Mouse (Mus musculus) T-cell, adult 2 months (primary cell): ENCODE measurements around the gene Anxa5.

Experiments used
- DNase-seq: peaks from one replicate; pipeline ENCODE4 v3.0.0; 2022; ENCODE audit warnings: low spot score

Anxa5 gene

DNA sequence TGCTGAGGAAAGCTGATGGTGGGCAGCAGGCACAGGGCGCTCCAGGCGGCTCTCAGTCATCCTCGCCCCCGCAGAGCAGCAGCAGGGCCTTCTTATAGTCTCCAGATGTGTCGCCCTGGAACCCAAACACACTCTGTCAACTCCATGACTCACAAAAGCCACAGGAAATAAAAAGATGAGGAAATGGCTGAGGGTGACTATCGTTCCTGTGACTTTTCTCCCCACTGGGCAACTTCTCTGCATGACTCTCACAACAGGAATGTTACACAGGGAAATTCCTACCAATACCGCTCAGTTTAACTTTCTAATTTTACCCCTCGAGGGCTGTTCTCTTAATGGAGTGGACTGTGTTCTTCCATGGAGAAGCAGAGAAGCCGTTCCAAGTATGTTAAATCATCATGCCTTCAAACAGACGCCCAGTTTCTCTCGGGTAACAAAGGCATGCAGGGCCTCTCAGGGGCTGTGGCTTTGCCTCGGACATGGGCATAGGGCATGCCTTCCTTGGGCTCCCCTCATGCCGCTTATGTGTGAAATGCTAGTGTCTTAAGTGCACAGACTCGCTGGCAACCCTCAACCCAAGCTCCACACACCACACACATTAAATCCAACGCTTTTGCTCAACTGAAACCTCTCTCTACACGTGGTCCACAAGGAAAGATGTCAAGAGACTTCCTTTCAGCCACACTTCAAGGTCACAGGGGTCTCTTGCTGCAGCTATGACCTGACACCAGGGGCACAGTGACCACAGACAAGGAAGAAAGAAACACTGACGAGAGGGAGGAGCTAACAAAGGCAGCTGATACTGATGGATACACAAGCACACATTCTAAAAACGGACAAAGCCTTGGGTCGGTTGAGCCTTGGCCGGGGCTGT, 26.2 kb downstream of the Anxa5 start:
- no peak for DNase-seq

DNA sequence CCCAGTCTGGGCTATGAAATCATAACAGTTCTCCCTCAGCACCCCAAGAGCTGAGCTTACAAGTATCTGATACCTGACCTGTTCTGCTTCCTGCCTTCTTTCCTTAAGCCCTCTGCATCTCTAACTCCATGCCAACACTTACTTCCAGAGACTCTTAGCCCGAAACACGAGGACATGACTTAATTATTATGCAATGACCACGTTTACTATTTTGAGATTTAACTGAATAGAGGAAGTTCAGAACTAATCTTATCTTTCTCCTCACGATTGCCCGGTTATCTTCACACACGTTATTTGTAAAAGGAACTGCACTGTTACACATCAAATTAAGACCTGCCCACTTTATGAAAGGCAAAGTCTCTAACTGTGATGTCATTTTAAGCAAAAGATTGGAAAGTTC, 28.8 kb downstream of the Anxa5 start:
- no peak for DNase-seq

DNA sequence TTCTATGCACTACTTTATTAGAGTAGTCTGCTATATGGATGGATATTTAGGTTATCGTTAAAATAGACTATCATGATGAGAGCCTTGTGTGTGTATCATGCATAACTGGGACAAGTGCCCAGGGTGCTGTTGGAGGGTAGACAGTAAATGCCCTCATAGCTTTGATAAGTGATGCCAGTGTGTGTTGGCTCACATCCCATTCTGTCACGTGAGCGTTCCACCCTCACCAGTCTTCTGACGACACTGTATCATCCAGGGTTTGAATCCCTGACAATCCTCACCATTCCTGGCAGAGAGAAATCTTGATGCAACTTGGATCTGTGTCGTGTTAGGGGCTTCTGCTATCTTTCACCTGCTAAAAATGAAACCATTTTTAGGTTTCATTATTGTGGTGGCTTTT, 29.2 kb downstream of the Anxa5 start:
- DNase-seq = no peak

DNA sequence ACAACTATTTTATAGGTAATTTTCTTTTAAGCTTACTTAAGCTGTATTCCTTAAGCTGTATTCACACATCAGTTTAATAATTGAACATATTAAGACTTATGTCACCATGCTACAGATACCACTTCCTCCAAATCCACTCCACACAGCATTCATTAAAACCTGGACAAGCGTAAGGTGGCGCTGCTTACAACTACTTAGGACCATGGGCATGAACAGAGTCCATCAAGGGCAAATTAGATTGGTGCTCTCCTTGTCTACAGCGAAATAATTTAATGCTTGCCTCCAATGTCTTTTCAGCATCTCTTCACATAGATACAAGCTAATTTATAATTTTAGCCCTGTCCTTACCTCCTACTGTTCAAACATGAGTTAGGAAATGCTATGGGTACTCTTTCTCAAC, 29.7 kb downstream of the Anxa5 start:
- DNase-seq = no peak

DNA sequence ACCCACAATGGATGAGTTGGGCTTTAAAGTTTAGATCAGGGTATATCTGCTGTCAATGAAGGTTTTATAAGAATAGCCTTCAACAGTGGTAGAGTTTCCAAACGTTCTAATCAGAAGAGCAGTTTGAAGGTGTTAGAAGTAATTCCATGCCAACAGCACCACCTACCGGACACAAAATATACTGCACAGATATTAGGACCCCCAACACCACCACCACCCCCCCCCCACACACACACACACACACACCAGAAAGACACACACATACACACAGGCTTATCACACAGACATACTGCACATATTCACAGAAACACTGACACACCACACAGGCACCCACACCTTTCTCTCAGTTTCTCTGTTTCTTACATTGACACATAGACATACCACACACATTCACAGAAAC, 33.3 kb downstream of the Anxa5 start:
- peak; percentile 4 for DNase-seq

DNA sequence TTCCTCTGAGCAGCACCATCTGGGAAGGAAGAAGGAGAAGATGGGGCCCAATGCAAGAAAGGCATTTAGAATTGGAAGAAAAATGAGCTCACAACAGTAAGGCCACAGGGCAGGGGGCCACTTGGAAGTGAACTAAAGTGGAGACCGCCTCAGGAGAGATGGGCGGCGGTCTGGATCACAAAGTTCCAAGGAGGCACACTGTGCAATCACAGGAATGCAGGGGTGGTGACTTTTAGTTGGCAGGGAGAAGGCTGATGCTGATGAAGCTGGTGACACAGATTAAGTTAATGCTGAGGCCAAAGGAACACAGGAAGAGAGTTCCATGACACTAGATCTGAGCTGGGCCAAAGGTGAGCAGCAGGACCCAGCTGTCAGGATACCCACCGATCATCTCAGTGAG, 35.4 kb downstream of the Anxa5 start:
- no peak for DNase-seq

DNA sequence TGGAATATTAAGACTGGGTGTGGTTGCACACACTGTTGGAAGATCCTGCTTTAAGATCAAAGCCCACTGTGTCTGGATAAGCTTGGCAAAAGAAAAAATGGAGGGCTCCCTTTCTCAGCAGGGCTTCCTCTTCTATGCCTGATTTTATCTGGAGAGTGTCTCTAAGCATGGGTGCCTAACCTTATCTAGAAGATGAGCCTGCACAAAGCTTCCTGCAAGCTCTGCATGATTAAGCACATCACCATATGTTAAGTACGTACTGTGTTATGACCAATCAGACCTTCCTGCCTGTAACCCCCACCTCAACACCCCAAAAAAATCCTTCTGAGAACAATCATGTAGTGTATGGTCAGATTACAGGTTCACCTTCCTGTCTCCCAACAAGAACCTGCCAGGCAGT, 45.3 kb downstream of the Anxa5 start:
- no peak for DNase-seq

DNA sequence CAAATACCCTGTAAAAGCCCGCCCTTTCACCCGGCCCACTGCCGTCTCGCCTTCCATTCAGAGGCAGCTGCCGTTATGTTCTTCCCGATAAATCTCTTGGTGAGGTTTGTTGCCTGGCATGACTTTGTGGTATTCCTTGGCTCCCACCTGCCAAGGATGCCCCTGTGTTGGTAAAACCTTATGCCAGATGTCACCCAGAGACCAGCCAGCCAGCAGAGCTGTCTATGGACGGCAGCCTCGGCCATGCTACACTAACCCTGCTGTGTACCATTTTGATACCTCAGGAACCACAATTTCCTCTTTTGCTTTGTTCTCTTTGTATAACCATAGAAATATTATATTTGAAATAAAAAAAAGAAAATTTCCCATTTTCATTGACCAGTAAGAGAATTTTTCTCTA, 48.3 kb downstream of the Anxa5 start:
- no peak for DNase-seq

DNA sequence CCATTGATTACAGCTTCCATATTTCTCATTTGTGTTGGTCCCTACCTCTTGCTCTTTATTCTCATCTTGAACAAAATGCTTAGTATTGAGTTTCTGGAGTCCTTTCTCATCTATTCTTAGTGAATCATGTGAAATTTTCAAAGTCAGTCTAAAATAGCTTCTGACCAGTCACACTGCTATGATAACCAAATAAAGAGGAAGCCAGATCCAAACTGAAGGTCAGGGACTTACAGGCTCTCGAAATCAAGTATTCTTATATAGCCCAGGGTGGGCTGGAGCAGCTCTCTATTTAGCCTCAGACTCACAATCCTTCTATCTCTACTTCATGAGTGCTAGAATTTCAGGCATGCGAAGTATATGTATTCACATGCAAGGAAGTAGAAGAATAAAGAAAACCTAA, 66.2 kb downstream of the Anxa5 start:
- no peak for DNase-seq

DNA sequence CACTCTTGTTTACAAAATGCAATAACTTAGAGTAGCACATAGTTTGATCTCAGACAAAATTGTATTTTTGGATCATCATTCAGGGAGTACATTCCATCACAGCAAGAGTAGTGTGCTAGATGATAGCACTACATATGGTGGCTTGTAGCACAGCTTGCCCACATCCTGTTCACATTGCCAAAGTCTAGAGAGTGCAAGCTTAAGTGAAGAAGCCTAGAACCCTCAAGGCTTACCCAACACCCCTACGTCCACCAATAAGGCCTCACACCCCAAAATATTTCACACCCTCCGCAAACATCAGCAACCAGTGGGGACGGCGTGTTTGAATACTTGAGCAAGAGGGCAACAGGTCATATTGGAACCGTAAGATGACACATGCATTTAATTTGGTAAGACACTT, 68.7 kb downstream of the Anxa5 start:
- DNase-seq = no peak

DNA sequence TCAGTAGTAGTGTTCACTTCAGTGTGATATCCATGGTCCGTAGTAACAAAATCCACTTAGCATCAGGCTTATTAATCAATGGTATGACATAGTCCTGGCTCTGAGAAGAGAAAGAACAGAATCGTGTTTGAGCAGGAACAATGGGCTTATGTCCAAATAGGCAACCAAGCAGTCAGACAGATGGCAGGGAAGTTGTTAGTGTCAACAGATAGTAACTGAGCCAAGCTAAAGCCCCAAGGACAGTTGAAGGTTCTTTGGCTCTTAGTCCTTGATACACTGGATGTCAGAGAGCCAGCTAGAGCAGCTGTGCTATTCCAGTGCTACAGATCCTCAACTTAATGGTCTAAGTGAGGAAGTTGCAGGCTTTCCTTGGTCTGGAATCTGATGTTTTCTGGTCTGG, 69.4 kb downstream of the Anxa5 start:
- no peak for DNase-seq

DNA sequence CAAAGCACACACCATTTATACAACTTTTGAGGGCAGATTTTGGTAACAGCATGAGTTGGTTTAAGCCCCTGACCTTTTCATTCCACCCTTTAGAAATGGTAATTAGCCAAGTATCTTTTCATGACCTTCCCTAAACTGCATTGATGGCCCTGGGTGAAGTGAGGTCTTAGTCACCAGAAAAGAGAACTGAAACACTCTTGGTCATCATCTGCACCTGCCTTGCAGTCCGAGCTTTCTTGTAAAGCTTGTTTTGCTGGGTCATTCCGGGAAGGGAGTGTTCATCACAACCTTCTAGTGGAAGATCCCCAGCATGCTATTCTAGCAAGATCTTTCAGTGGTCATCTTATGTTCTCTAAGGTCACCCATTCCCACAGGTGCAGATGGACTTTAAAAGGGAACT, 73.8 kb downstream of the Anxa5 start:
- DNase-seq = no peak

DNA sequence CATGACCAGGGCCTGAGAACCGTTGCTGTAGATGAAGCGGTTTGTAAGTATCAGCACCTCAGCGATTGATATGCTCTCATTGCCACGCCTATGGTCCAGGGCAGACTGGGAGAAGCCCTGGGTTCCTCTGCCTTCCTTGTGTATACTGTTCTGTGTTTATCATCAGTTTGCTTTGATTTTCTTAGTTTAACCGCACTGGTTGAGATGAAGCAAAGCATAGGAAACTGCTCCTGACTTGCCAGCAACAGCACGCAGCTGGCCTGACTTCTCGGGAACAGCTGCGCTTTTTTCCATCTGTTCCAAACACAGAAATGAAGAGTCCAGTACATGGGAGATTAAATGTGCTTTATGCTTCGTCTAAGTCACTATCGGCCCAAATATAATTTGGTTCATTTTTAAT, 75.0 kb downstream of the Anxa5 start:
- no peak for DNase-seq
